Mouse (Mus musculus) neutrophil, adult 65 days (primary cell): ENCODE results near the gene Nhlrc4. TPM values are rescaled to one million over a fixed set of nuclear protein-coding genes. Genes with fewer than 3 reads are reported as not detected.

ENCODE experiments used
- total RNA-seq: library from RNA; stranded (reverse); gene quantifications from 2 replicates; pipeline ENCODE4 v1.2.4, GENCODE M21; 2023

Nhlrc4 gene
- total RNA-seq, result not detected in 2 replicates

DNA sequence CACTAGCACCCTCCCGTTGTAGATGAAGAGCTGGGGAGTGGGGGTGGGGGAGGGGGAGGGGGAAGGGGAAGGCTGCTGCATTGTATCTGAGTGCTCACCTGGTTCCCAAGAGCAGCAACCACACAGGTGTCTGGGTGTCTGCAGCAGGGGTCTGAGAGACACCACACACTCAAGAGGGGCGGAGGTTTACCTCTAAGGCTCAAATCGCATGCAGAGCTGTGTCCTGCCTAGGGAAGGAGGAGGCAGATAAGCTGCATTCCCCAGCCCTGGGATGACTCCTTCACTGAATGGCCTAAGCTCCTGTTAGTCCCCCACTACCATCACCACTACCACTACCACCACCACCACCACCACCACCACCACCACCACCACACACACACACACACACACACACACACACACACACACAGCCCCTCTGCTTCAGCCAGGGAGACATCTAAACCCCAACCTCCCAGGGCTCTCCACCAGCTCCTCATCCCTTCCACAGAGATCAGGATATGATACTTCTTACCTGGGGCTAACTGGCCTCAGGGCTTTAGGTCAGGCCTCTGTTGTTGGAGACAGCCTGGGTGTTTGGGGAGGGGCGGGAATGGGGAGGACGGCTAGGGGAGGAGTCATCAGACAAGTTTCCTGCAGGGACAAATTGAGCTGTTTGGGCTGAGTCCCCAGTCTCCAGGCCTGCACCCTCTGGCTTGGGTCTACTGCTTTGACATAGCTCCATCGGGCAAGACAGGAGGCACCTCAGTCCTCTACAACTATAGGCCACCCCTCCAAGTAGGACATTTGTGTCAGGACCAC is at the start of gene Nhlrc4, which contains the start of gene Pigq:
Gene Nhlrc4 (minus strand): TSS at position 596 of the 798 bp plus-strand sequence.
Gene Pigq (minus strand): TSS at position 571 of the 798 bp plus-strand sequence.

DNA sequence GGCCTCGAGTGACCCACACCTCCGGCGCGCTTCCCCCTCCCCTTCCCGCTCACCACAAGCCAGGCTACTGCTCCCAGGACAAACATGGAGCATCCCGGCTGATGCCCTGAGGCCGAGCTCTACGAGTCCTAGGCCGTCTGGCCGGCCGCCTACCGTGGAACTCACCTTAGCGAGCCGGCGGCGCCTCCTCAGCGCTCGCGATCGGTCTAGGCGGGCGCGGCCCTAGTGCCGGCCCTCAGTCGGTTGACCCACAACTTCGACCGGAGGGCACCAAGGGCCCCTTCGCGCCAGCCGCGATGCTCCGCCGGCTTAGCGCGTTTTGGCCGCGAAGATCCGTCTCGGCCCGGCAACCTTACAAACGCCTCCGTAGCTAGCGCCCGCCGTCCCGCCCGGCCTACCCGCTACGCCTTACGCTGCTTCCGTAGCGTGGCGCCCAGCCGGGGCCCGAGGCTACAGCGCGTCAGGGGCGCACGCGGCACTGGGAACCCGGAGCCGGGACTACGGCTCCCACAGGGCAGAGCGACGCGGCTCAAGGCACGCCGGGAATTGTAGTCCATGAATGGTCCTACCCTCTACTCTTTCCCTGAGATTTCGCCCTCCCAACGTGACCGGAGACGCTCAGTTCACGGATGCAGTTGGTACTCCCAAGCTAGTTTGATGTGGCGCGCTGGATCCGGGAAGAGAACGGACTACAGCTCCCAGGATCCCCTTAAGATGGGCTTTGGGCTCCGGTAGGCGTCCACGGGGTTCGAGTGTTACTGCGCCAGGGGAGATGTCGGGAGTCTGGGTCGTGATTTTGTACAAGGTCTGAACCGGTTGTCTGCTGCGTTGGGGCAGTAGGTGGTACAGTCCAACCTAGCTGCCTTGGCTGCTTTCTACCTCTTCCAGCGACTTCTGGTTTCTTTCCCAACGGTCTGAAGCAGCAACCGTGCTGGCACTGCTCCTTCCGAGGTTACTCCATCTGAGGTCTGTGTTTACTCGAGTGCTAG is 40.8 kb upstream of the Nhlrc4 start, which contains the start of gene Capn15:
Gene Capn15 (minus strand): TSS at position 491 of the 989 bp plus-strand sequence.

GRCm38 (mm10) chr17:25951803-25952623 is 7.3 kb upstream of the Nhlrc4 start, which contains the start of gene A930017K11Rik:
Gene A930017K11Rik (minus strand): TSS chr17:25952565.

DNA sequence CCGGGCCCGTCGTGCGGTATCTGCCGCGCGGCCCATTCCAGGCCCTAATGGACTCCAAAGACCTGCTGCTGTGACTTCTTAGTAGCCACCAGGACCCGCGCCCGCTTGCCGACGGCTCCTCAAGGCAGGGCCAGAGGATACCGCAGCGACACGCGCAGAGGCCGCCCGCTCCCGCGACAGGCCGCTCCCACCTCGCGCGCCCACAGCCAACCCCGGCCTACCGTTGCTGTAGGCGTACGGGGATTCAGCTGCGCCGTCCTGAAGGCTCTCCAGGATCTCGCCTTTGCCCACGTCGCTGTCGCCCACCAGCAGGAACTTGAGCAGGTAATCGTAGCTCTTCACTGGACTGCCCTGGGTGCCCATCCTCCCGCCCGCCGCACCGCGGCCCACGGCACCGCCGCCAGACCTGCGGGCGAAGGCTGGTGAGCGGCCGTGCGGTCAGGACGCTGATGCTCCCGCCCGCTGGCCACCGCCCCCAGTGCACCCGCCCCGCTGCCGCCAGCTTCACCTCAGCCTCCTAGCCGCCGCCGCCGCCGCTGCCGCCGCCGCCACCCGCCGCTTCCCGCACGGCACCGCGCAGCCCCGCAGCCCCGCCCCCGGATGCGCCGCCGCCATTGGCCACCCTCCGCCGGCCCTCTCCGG is 25.5 kb downstream of the Nhlrc4 start, which contains the start of gene Rab40c:
Gene Rab40c (minus strand): TSS at position 584 of the 642 bp plus-strand sequence.

Other genes starting within 250 kb of the Nhlrc4 start
- not detected in 2 replicates for gene Gng13, start 227.8 kb downstream of the Nhlrc4 start, total RNA-seq
- 9.7 and 18.7 TPM in 2 replicates for gene Chtf18, start 217.5 kb downstream of the Nhlrc4 start, total RNA-seq
- 4.5 TPM in 2 replicates for gene Rpusd1, start 217.3 kb downstream of the Nhlrc4 start, total RNA-seq
- not detected in 2 replicates for gene Mslnl, start 208.9 kb downstream of the Nhlrc4 start, total RNA-seq
- gene Msln, start 190.6 kb downstream of the Nhlrc4 start, total RNA-seq, result 0.88 TPM in 1 of 2 replicates, not detected in the other
- 24.6 and 35.5 TPM in 2 replicates for gene Narfl, start 171.2 kb downstream of the Nhlrc4 start, total RNA-seq
- 10.2 and 14.6 TPM in 2 replicates for gene Haghl, start 159.3 kb downstream of the Nhlrc4 start, total RNA-seq
- gene Ccdc78, start 158.4 kb downstream of the Nhlrc4 start, total RNA-seq, result 0.22 TPM in 1 of 2 replicates, not detected in the other
- 25.4 and 34.7 TPM in 2 replicates for gene Fam173a, start 152.1 kb downstream of the Nhlrc4 start, total RNA-seq
- gene AC134908.4, start 149.3 kb downstream of the Nhlrc4 start, total RNA-seq, result not detected in 2 replicates
- gene Metrn, start 147.8 kb downstream of the Nhlrc4 start, total RNA-seq, result 10.9 and 16.2 TPM in 2 replicates
- gene Fbxl16, start 135.9 kb downstream of the Nhlrc4 start, total RNA-seq, result 0.11 TPM in 1 of 2 replicates, not detected in the other
- 13.3 and 17.6 TPM in 2 replicates for gene Wdr24, start 121.3 kb downstream of the Nhlrc4 start, total RNA-seq
- gene Jmjd8, start 116.1 kb downstream of the Nhlrc4 start, total RNA-seq, result 7.7 and 8.2 TPM in 2 replicates
- 35.4 and 46.5 TPM in 2 replicates for gene Stub1, start 111.6 kb downstream of the Nhlrc4 start, total RNA-seq
- 0.64 and 1.3 TPM in 2 replicates for gene Rhbdl1, start 107.7 kb downstream of the Nhlrc4 start, total RNA-seq
- gene Gm20683, start 103.2 kb downstream of the Nhlrc4 start, total RNA-seq, result 1.7 and 2.8 TPM in 2 replicates
- gene Rhot2, start 100.1 kb downstream of the Nhlrc4 start, total RNA-seq, result 26.5 and 33.7 TPM in 2 replicates
- gene Wdr90, start 83.5 kb downstream of the Nhlrc4 start, total RNA-seq, result 21.9 and 25.5 TPM in 2 replicates
- gene Mcrip2, start 76.2 kb downstream of the Nhlrc4 start, total RNA-seq, result 1.4 and 3.2 TPM in 2 replicates
- gene Mettl26, start 69.9 kb downstream of the Nhlrc4 start, total RNA-seq, result 6.4 and 6.5 TPM in 2 replicates
- gene Wfikkn1, start 64.1 kb downstream of the Nhlrc4 start, total RNA-seq, result 2.1 and 4.1 TPM in 2 replicates
- gene Rab40c, start 25.2 kb downstream of the Nhlrc4 start, total RNA-seq, result 13.0 and 17.4 TPM in 2 replicates
- 34.9 and 36.2 TPM in 2 replicates for gene Pigq, start within 50 bp of the Nhlrc4 start, total RNA-seq
- gene A930017K11Rik, start 7.6 kb upstream of the Nhlrc4 start, total RNA-seq, result not detected in 2 replicates
- gene Capn15, start 40.8 kb upstream of the Nhlrc4 start, total RNA-seq, result 12.0 and 19.3 TPM in 2 replicates
- gene Rab11fip3, start 124.6 kb upstream of the Nhlrc4 start, total RNA-seq, result 0.75 and 1.3 TPM in 2 replicates
- 2.5 and 3.0 TPM in 2 replicates for gene Decr2, start 145.4 kb upstream of the Nhlrc4 start, total RNA-seq
- 0.69 and 1.1 TPM in 2 replicates for gene Nme4, start 150.6 kb upstream of the Nhlrc4 start, total RNA-seq
- 63.4 and 78.1 TPM in 2 replicates for gene Tmem8, start 168.3 kb upstream of the Nhlrc4 start, total RNA-seq
- gene Mrpl28, start 178.5 kb upstream of the Nhlrc4 start, total RNA-seq, result 25.2 and 27.1 TPM in 2 replicates
- gene Axin1, start 193.7 kb upstream of the Nhlrc4 start, total RNA-seq, result 33.5 and 42.1 TPM in 2 replicates